Mouse (Mus musculus) lung, postnatal 0 days (tissue): ENCODE data around the gene Neurl2.

Source experiments
- CTCF ChIP-seq: IDR thresholded peaks from 2 replicates; pipeline ENCODE4 v1.5.1; 2016; ENCODE audit warnings: antibody characterized with exemption, mild to moderate bottlenecking
- EP300 ChIP-seq: IDR thresholded peaks from 2 replicates; pipeline ENCODE4 v1.6.1; 2016; ENCODE audit warnings: antibody characterized with exemption, mild to moderate bottlenecking, control low read depth

DNA sequence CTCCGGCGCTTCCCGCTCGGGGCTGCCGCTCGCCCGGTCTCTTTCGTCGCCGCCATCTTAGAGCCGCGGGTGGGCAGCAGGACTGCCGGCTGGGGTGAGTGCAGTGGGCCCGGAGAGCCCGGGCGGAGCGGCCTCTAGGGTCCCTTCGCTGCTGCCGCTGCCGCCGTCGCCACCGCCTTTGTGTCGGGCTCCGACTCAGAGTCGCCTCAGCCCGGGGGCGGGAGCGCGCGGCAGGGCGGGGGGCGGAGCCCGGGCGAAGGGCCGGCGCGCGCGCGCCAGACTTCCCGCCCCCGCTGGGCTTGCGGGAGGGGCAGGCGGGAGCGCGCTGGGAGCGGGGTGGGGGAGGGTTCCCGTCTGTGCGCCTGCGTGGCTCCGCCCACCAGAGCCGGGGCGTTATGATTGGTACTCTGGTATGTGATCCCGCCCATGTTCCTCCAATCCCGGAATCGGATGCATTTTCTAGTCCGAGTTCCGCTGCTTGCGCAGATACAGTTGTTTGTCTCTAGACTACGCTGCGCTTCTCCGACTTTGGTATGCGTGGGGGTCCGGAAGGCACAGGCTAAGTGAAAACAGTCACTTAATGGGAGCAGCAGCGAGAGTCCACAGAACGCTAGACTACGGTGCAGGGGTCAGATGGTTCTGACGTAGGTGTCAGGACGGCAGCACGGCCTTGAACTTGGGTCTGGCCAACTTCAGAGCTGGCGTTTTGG is 46.5 kb upstream of the Neurl2 start:
- TF ChIP-seq CTCF (no peak), EP300 (no peak)
